In the genomic region with DNA sequence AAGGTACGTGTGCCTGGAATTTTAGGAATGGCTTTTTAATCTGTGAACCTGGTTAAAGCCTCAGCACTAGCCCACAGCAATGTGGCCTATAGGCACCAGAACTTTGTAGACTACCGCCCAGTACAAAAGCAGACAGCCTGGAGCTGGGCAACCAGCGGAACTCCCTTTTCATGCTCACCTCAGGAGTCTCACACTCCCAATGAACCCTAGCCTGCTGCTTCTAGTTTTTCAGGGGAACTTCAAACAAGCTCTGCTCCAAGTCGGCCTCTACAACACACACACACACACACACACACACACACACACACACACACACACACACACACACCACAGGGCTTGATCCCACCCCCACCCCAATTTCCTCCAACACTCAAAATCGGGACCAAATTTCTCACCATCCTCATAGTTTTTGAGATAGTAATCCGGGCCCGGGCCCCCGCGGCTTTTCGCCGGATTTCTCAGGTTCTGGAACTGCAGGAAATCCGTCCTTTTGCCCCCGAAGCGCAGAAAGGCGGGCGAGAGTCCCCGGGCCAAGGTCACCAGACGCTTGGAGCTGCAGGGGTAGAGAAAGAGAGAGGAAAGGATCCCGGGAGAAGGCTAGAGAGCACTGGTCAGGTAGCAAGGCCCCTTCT, we compare ENCODE assay signal across 12 mouse cellular contexts. TPM values are rescaled to one million over a fixed set of nuclear protein-coding genes. Genes with fewer than 3 reads are reported as not detected.
DNase-seq lines count a peak whose midpoint lies in the region; ATAC-seq and TF ChIP-seq lines count a peak whose summit lies in the region.
"Had no signal": no experiment of that assay in that cellular context is flagged by ENCODE, and none has a peak within 500 bp of the region (broad histone marks: within the 10 kb centered on the region; RNA-seq: fewer than 3 reads in every experiment).

No protein-coding gene starts in this region.

- peaks cover 67% of the 10 kb centered on the region for H3K27me3 ChIP-seq in liver, embryonic 12.5 days (replicated peaks)
- H3K27me3 ChIP-seq in embryonic facial prominence, embryonic 15.5 days = peaks cover 38% of the 10 kb centered on the region
- H3K27me3 ChIP-seq in intestine, postnatal 0 days (replicated peaks; ENCODE audit: control insufficient read depth, insufficient read depth, low read length) = peaks cover 46% of the 10 kb centered on the region
- peaks cover 64% of the 10 kb centered on the region for H3K27me3 ChIP-seq in neural tube, embryonic 15.5 days (replicated peaks)

- no peak overlapping the region for H3K27ac ChIP-seq in liver, embryonic 12.5 days
- H3K27ac ChIP-seq in embryonic facial prominence, embryonic 15.5 days (replicated peaks) = peak overlapping the region; percentile 86
- peak overlapping the region; percentile 46; the same call in 1 of the 2 replicates for H3K27ac ChIP-seq in intestine, postnatal 0 days (ENCODE audit: low read depth, low read length)
- H3K27ac ChIP-seq in neural tube, embryonic 15.5 days (replicated peaks) = no peak overlapping the region

- WGBS in liver, embryonic 12.5 days (ENCODE audit: insufficient replicate concordance) = 6% methylated on average over 18 of the region's 19 CpGs
- WGBS in embryonic facial prominence, embryonic 15.5 days = 5% methylated on average over 19 of the region's 19 CpGs
- WGBS in intestine, postnatal 0 days = 7% methylated on average over 19 of the region's 19 CpGs
- WGBS in neural tube, embryonic 15.5 days = 2% methylated on average over 19 of the region's 19 CpGs

- DNase-seq in liver (no peak), adipocyte (ENCODE audit: low spot score) (no peak)
- no peak for DNase-seq in layer of hippocampus, adult 18-20 months (ENCODE audit: low spot score in 2 of 2)
- DNase-seq in right cerebral cortex, postnatal 36 days (ENCODE audit: low spot score in 2 of 2) = no peak
- DNase-seq: cerebellum, adult 8-10 months; thymus, adult 2 months had no signal

- TF ChIP-seq CTCF in intestine, postnatal 0 days (IDR thresholded peaks at IDR 0.05; ENCODE audit: low read depth) = no peak

- H3K9me3 ChIP-seq in liver, embryonic 12.5 days (replicated peaks) = no peaks in the 10 kb centered on the region
- H3K9me3 ChIP-seq in embryonic facial prominence, embryonic 15.5 days (replicated peaks) = no peaks in the 10 kb centered on the region
- no peaks in the 10 kb centered on the region for H3K9me3 ChIP-seq in intestine, postnatal 0 days (ENCODE audit: control insufficient read depth)
- H3K9me3 ChIP-seq in neural tube, embryonic 15.5 days (replicated peaks) = no peaks in the 10 kb centered on the region

- H3K4me1 ChIP-seq in liver, embryonic 12.5 days = no peaks in the 10 kb centered on the region
- H3K4me1 ChIP-seq in embryonic facial prominence, embryonic 15.5 days = peaks cover 12% of the 10 kb centered on the region
- no peaks in the 10 kb centered on the region for H3K4me1 ChIP-seq in intestine, postnatal 0 days (replicated peaks; ENCODE audit: control insufficient read depth, insufficient read depth, low read length)
- peaks cover 35% of the 10 kb centered on the region for H3K4me1 ChIP-seq in neural tube, embryonic 15.5 days

- no peak overlapping the region for H3K9ac ChIP-seq in liver, embryonic 12.5 days
- H3K9ac ChIP-seq in embryonic facial prominence, embryonic 15.5 days = peak overlapping the region; percentile 33
- H3K9ac ChIP-seq in intestine, postnatal 0 days (ENCODE audit: low read depth, low read length) = peak overlapping the region; percentile 42
- H3K9ac ChIP-seq in neural tube, embryonic 15.5 days (replicated peaks) = no peak overlapping the region

- no peak overlapping the region for H3K4me3 ChIP-seq in liver, embryonic 12.5 days
- peak overlapping the region; percentile 46 for H3K4me3 ChIP-seq in embryonic facial prominence, embryonic 15.5 days (replicated peaks)
- H3K4me3 ChIP-seq in intestine, postnatal 0 days (ENCODE audit: low read depth, low read length) = peak overlapping the region; percentile 41
- H3K4me3 ChIP-seq in neural tube, embryonic 15.5 days (replicated peaks) = peak overlapping the region; percentile 31

- ATAC-seq in liver, embryonic 12.5 days = no peak
- no peak for ATAC-seq in embryonic facial prominence, embryonic 15.5 days (ENCODE audit: insufficient number of reproducible peaks, low FRiP score, low TSS enrichment, low read depth)
- ATAC-seq in intestine, postnatal 0 days = no peak
- ATAC-seq in neural tube, embryonic 15.5 days (ENCODE audit: low FRiP score) = no peak
- ATAC-seq: inflammation-experienced regulatory T-cells, adult 6 months had no signal

- H3K4me2 ChIP-seq in liver, embryonic 12.5 days = peak overlapping the region; percentile 24; the same call in 1 of the 2 replicates
- H3K4me2 ChIP-seq in embryonic facial prominence, embryonic 15.5 days (replicated peaks) = peak overlapping the region; percentile 55
- peak overlapping the region; percentile 56 for H3K4me2 ChIP-seq in intestine, postnatal 0 days (replicated peaks; ENCODE audit: low read depth)
- peak overlapping the region; percentile 58 for H3K4me2 ChIP-seq in neural tube, embryonic 15.5 days

- H3K36me3 ChIP-seq in liver, embryonic 12.5 days = no peaks in the 10 kb centered on the region
- no peaks in the 10 kb centered on the region for H3K36me3 ChIP-seq in embryonic facial prominence, embryonic 15.5 days
- no peaks in the 10 kb centered on the region for H3K36me3 ChIP-seq in intestine, postnatal 0 days (ENCODE audit: control insufficient read depth, insufficient read depth)
- H3K36me3 ChIP-seq in neural tube, embryonic 15.5 days = no peaks in the 10 kb centered on the region

RNA-seq across cellular contexts. Expression of gene Hpse2, which starts 3.7 kb away (rescaled TPM):
- polyA plus RNA-seq in liver, embryonic 12.5 days (2016; fragmentation: Nextera tagmentation; extraction: Ambion mirVana) = 0.07 TPM in 1 of 2 replicates, not detected in the other
- 16.1 and 19.1 TPM in 2 replicates for polyA plus RNA-seq in embryonic facial prominence, embryonic 15.5 days (2015; fragmentation: Nextera tagmentation; extraction: Ambion mirVana)
- polyA plus RNA-seq in intestine, postnatal 0 days (2015; fragmentation: Nextera tagmentation; extraction: Ambion mirVana) = 3.3 and 4.7 TPM in 2 replicates
- 0.24 and 3.4 TPM in 2 replicates for polyA plus RNA-seq in neural tube, embryonic 15.5 days (2015; fragmentation: Nextera tagmentation; extraction: Ambion mirVana)
- total RNA-seq in layer of hippocampus, adult 18-20 months (2021) = under 1 TPM; 0.15 to 0.20 TPM
- total RNA-seq: monocyte, adult 5-6 weeks had no signal
- polyA plus RNA-seq: inflammation-experienced regulatory T-cells, adult 6 months had no signal

RNA-seq across cellular contexts. Expression of gene Cnnm1, which starts 55.8 kb away (rescaled TPM):
- 0.08 and 0.18 TPM in 2 replicates for polyA plus RNA-seq in liver, embryonic 12.5 days (2016; fragmentation: Nextera tagmentation; extraction: Ambion mirVana)
- polyA plus RNA-seq in embryonic facial prominence, embryonic 15.5 days (2015; fragmentation: Nextera tagmentation; extraction: Ambion mirVana) = 3.1 and 3.5 TPM in 2 replicates
- 5.4 and 5.5 TPM in 2 replicates for polyA plus RNA-seq in intestine, postnatal 0 days (2015; fragmentation: Nextera tagmentation; extraction: Ambion mirVana)
- 4.9 and 5.1 TPM in 2 replicates for polyA plus RNA-seq in neural tube, embryonic 15.5 days (2015; fragmentation: Nextera tagmentation; extraction: Ambion mirVana)
- 100 to 1,000 TPM; 116 TPM for total RNA-seq in layer of hippocampus, adult 18-20 months (2021)
- total RNA-seq: monocyte, adult 5-6 weeks had no signal
- polyA plus RNA-seq: inflammation-experienced regulatory T-cells, adult 6 months had no signal

Comparison
In these comparisons a context has a peak if more than half of its experiments do, and no peak if none do; other contexts are left out.
1. H3K27ac ChIP-seq: peak in embryonic facial prominence, embryonic 15.5 days (single experiment) and intestine, postnatal 0 days (single experiment); none in liver, embryonic 12.5 days (single experiment) and neural tube, embryonic 15.5 days (single experiment).
2. H3K9ac ChIP-seq: peak in embryonic facial prominence, embryonic 15.5 days (single experiment) and intestine, postnatal 0 days (single experiment); none in liver, embryonic 12.5 days (single experiment) and neural tube, embryonic 15.5 days (single experiment).
3. Peak in every context shown above with its lines, with median percentiles within 50 percentile points of each other: H3K4me2 ChIP-seq.